Mouse (Mus musculus): ENCODE data around the gene Sgpp2. TPM values are rescaled to one million over a fixed set of nuclear protein-coding genes. Genes with fewer than 3 reads are reported as not detected.

Sgpp2 gene
- polyA plus RNA-seq, 1 experiment, result not detected

GRCm38 (mm10) chr1:78370121-78370520 is 60.0 kb downstream of the Sgpp2 start:
- TF ChIP-seq GATA1 (IDR thresholded peaks at IDR 0.05; ENCODE audit: low read length), result no peak

GRCm38 (mm10) chr1:78371569-78372236 is 61.6 kb downstream of the Sgpp2 start:
- no peak for TF ChIP-seq GATA1 (IDR thresholded peaks at IDR 0.05; ENCODE audit: low read length)

GRCm38 (mm10) chr1:78372316-78372715 is 62.2 kb downstream of the Sgpp2 start:
- TF ChIP-seq GATA1 (IDR thresholded peaks at IDR 0.05; ENCODE audit: low read length), result no peak

- TF ChIP-seq GATA1 (IDR thresholded peaks at IDR 0.05; ENCODE audit: low read length), result no peak
Observed at GRCm38 (mm10) chr1:78373836-78374235, 63.7 kb downstream of the Sgpp2 start.

GRCm38 (mm10) chr1:78375058-78375457 is 64.9 kb downstream of the Sgpp2 start:
- TF ChIP-seq GATA1 (IDR thresholded peaks at IDR 0.05; ENCODE audit: low read length), result no peak

- TF ChIP-seq GATA1 (IDR thresholded peaks at IDR 0.05; ENCODE audit: low read length), result no peak
Observed at GRCm38 (mm10) chr1:78380950-78381349, 70.8 kb downstream of the Sgpp2 start.

- no peak for TF ChIP-seq GATA1 (IDR thresholded peaks at IDR 0.05; ENCODE audit: low read length)
Observed at GRCm38 (mm10) chr1:78387854-78388253, 77.7 kb downstream of the Sgpp2 start.

GRCm38 (mm10) chr1:78388848-78389247 is 78.7 kb downstream of the Sgpp2 start:
- TF ChIP-seq GATA1 (IDR thresholded peaks at IDR 0.05; ENCODE audit: low read length), result no peak

- no peak for TF ChIP-seq GATA1 (IDR thresholded peaks at IDR 0.05; ENCODE audit: low read length)
Observed at GRCm38 (mm10) chr1:78395191-78395735, 85.1 kb downstream of the Sgpp2 start.

- no peak for TF ChIP-seq GATA1 (IDR thresholded peaks at IDR 0.05; ENCODE audit: low read length)
Observed at GRCm38 (mm10) chr1:78395737-78396136, 85.6 kb downstream of the Sgpp2 start.

GRCm38 (mm10) chr1:78396320-78396913 is 86.3 kb downstream of the Sgpp2 start:
- TF ChIP-seq GATA1 (IDR thresholded peaks at IDR 0.05; ENCODE audit: low read length), result peak; percentile 22

- no peak for TF ChIP-seq GATA1 (IDR thresholded peaks at IDR 0.05; ENCODE audit: low read length)
Observed at GRCm38 (mm10) chr1:78399755-78400154, 89.6 kb downstream of the Sgpp2 start.

GRCm38 (mm10) chr1:78401413-78401812 is 91.3 kb downstream of the Sgpp2 start:
- no peak for TF ChIP-seq GATA1 (IDR thresholded peaks at IDR 0.05; ENCODE audit: low read length)

- no peak for TF ChIP-seq GATA1 (IDR thresholded peaks at IDR 0.05; ENCODE audit: low read length)
Observed at GRCm38 (mm10) chr1:78409396-78409795, 99.3 kb downstream of the Sgpp2 start.

- no peak for TF ChIP-seq GATA1 (IDR thresholded peaks at IDR 0.05; ENCODE audit: low read length)
Observed at GRCm38 (mm10) chr1:78412668-78413067, 102.5 kb downstream of the Sgpp2 start.

- no peak for TF ChIP-seq GATA1 (IDR thresholded peaks at IDR 0.05; ENCODE audit: low read length)
Observed at GRCm38 (mm10) chr1:78414421-78414820, 104.3 kb downstream of the Sgpp2 start.

Data from G1E-ER4 (cell line).